Mouse (Mus musculus) liver, postnatal 0 days (tissue): ENCODE results near the gene Klhdc3. TPM values are rescaled to one million over a fixed set of nuclear protein-coding genes. Genes with fewer than 3 reads are reported as not detected.

Experiments used
- ATAC-seq: fragments of 200-750 bp; cut with Nextera tagmentation; 2 replicates; pipeline ENCODE4 v1.8.0; 2017; ENCODE audit warnings: mild to moderate bottlenecking, moderate library complexity
- DNase-seq: peaks from one replicate; pipeline ENCODE4 v3.0.0-alpha.2; 2016
- H3K27ac ChIP-seq: fragments of 300-500 bp; sonication (generic); 2 replicates; pipeline ENCODE4 v1.5.1; 2014; ENCODE audit warnings: antibody characterized with exemption, moderate library complexity, mild to moderate bottlenecking, low read depth
- H3K27me3 ChIP-seq: fragments of 300-500 bp; sonication (generic); 2 replicates; pipeline ENCODE4 v1.6.1; 2014; ENCODE audit warnings: low read length, control low read depth, mixed read lengths; ENCODE audit not compliant: insufficient read depth
- H3K36me3 ChIP-seq: fragments of 300-500 bp; sonication (generic); replicated peaks from 2 replicates; pipeline ENCODE4 v1.6.1; 2014; ENCODE audit warnings: mild to moderate bottlenecking, control low read depth, low read length, moderate library complexity, mixed read lengths; ENCODE audit not compliant: insufficient read depth
- H3K4me1 ChIP-seq: fragments of 300-500 bp; sonication (generic); 2 replicates; pipeline ENCODE4 v1.6.1; 2014; ENCODE audit warnings: antibody characterized with exemption, mild to moderate bottlenecking, control low read depth; ENCODE audit not compliant: insufficient read depth
- H3K4me2 ChIP-seq: fragments of 300-500 bp; sonication (generic); 2 replicates; pipeline ENCODE4 v1.6.1; 2014; ENCODE audit warnings: low read depth, mild to moderate bottlenecking, low read length, moderate library complexity, mixed read lengths
- H3K4me3 ChIP-seq: fragments of 300-500 bp; sonication (generic); 2 replicates; pipeline ENCODE4 v1.5.1; 2014; ENCODE audit warnings: low read depth, low read length
- H3K9ac ChIP-seq: fragments of 300-500 bp; sonication (generic); replicated peaks from 2 replicates; pipeline ENCODE4 v1.6.1; 2014; ENCODE audit warnings: mild to moderate bottlenecking, moderate library complexity
- H3K9me3 ChIP-seq: fragments of 300-500 bp; sonication (generic); 2 replicates; pipeline ENCODE4 v1.6.1; 2016; ENCODE audit warnings: mild to moderate bottlenecking, control low read depth, low read length, mixed read lengths
- CTCF ChIP-seq: sonication (generic); IDR thresholded peaks from 2 replicates; pipeline ENCODE4 v1.5.1; 2016; ENCODE audit warnings: antibody characterized with exemption, low read depth
- EP300 ChIP-seq: IDR thresholded peaks from 2 replicates; pipeline ENCODE4 v1.6.1; 2016; ENCODE audit warnings: antibody characterized with exemption, low read depth, mild to moderate bottlenecking
- WGBS: fragments of 180-500 bp; shearing (Covaris S2); extraction: QIAGEN DNeasy Blood & Tissue Kit; methylation state at CpG from one replicate; pipeline ENCODE4 v1.1.7; 2014; ENCODE audit not compliant: insufficient replicate concordance; 5-methylcytosine and 5-hydroxymethylcytosine counted together
- polyA plus RNA-seq: library from polyadenylated mRNA; unstranded; fragments of >200 nt; fragmentation: Nextera tagmentation; extraction: Ambion mirVana; gene quantifications from 2 replicates; pipeline ENCODE4 v1.2.1, GENCODE M21; 2015

Klhdc3 gene
- polyA plus RNA-seq, 1 experiment from 2014 or later = 63.0 TPM

- no peaks in the 10 kb centered on the region for H3K27me3 ChIP-seq
- peak overlapping the region; percentile 91 for H3K4me2 ChIP-seq
- DNase-seq = peak; percentile 67
- H3K9ac ChIP-seq = peak overlapping the region; percentile 64
- peak overlapping the region; percentile 98 for H3K4me3 ChIP-seq
- WGBS = 9% methylated on average over 11 of the region's 11 CpGs
- TF ChIP-seq CTCF = no peak
- no peak for TF ChIP-seq EP300
- H3K27ac ChIP-seq = peak overlapping the region; percentile 81
- H3K9me3 ChIP-seq = no peaks in the 10 kb centered on the region
- peak; percentile 26 for ATAC-seq
- H3K36me3 ChIP-seq = peaks cover 16% of the 10 kb centered on the region
- H3K4me1 ChIP-seq = peaks cover 25% of the 10 kb centered on the region
These were observed 35.7 kb downstream of the Klhdc3 start for GRCm38 (mm10) chr17:46644916-46645475.

- Histone ChIP-seq H3K4me1 (peaks cover 23% of the 10 kb centered on the region), H3K36me3 (peaks cover 21% of the 10 kb centered on the region), H3K4me3 (peak overlapping the region; percentile 98), H3K27ac (peak overlapping the region; percentile 81; the same call in 1 of the 2 replicates), H3K4me2 (peak overlapping the region; percentile 91), H3K27me3 (no peaks in the 10 kb centered on the region), H3K9ac (peak overlapping the region; percentile 64), H3K9me3 (no peaks in the 10 kb centered on the region)
- no peak for DNase-seq
- ATAC-seq = no peak
- TF ChIP-seq CTCF (no peak), EP300 (no peak)
- WGBS = 83% methylated on average over 12 of the region's 12 CpGs
These were observed 36.4 kb downstream of the Klhdc3 start for GRCm38 (mm10) chr17:46644152-46644805.

- Histone ChIP-seq H3K4me3 (no peak overlapping the region), H3K9ac (no peak overlapping the region), H3K9me3 (no peaks in the 10 kb centered on the region), H3K4me2 (no peak overlapping the region), H3K36me3 (peaks cover 12% of the 10 kb centered on the region), H3K4me1 (peaks cover 21% of the 10 kb centered on the region), H3K27me3 (no peaks in the 10 kb centered on the region), H3K27ac (no peak overlapping the region)
- no peak for ATAC-seq
- TF ChIP-seq EP300 = no peak
- no peak for TF ChIP-seq CTCF
- DNase-seq = no peak
- WGBS = 87% methylated on average over 17 of the region's 17 CpGs
These were observed 38.7 kb downstream of the Klhdc3 start for GRCm38 (mm10) chr17:46642060-46642459.

- Histone ChIP-seq H3K36me3 (peaks cover 20% of the 10 kb centered on the region), H3K4me3 (no peak overlapping the region), H3K27me3 (no peaks in the 10 kb centered on the region), H3K9me3 (no peaks in the 10 kb centered on the region), H3K27ac (no peak overlapping the region), H3K4me1 (peaks cover 10% of the 10 kb centered on the region; the same call in 1 of the 2 replicates), H3K4me2 (no peak overlapping the region), H3K9ac (no peak overlapping the region)
- ATAC-seq (no peak), DNase-seq (no peak)
- 53% methylated on average over 9 of the region's 9 CpGs for WGBS
- TF ChIP-seq EP300 (no peak), CTCF (no peak)
These were observed 40.8 kb downstream of the Klhdc3 start for GRCm38 (mm10) chr17:46639929-46640328.

GRCm38 (mm10) chr17:46636831-46637523 lies 43.7 kb downstream of the Klhdc3 start:
- peak overlapping the region; percentile 23; the same call in 1 of the 2 replicates for H3K4me2 ChIP-seq
- TF ChIP-seq CTCF = peak; percentile 73
- no peak for TF ChIP-seq EP300
- no peaks in the 10 kb centered on the region for H3K4me1 ChIP-seq
- no peaks in the 10 kb centered on the region for H3K27me3 ChIP-seq
- WGBS = 24% methylated on average over 15 of the region's 15 CpGs
- H3K36me3 ChIP-seq = peaks cover 28% of the 10 kb centered on the region
- H3K9me3 ChIP-seq = no peaks in the 10 kb centered on the region
- DNase-seq = peak; percentile 53
- H3K4me3 ChIP-seq = no peak overlapping the region
- no peak overlapping the region for H3K27ac ChIP-seq
- no peak overlapping the region for H3K9ac ChIP-seq
- ATAC-seq = peak; percentile 45; the same call in 1 of the 2 replicates
